Mouse (Mus musculus) heart, adult 9 months (tissue): ENCODE measurements at regions not wholly inside any gene's neighbourhood (a gene's known extent, or its start where the extent isn't known, plus 50 kb on each side); places are given as distances from the start of the nearest gene placed in this dataset.

Source experiments
- DNase-seq, 2 experiments: peaks; one replicate each; pipeline ENCODE4 v3.0.0; 2022; ENCODE audit warnings: low spot score in 2 of 2

DNA sequence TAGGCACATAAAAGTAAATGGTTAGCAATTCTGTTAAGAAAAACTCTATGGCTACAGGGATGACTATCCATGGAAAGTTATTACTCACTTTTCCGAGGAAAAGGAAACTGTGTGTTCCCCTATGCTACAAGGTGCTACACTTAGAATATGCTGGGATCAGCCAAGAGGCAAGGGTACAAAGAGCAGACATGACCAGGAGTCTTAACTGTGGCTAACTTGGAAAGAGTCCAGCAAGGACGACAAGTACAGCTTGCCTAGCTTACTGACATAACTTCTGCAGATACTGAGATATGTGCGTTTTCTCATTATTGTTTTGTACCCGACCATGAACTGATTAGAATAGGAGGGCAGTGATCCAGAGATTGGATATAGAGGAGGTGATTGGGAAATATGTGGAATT is 296.4 kb downstream of the Gm16223 start:
- DNase-seq, result no peak

DNA sequence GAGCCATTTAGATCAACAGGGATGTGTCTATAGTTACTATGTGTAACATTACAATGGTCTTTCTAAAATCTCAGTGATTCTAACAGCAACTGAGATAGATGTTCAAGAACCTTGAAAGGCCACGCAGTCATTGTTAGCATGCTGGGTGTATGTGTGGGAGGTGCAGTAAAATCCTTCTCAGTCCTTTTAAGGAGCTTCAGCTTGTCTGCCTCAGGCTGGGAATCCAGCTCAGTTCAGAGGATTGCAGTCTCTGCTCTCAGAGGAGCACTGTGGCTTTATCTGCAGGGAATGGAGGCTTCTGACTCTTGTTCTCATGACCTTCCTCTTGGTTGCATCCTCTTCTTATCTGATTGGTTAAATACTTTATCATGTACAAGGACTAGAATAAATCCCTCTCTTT is 320.2 kb downstream of the Gm16223 start:
- no peak for DNase-seq

GRCm38 (mm10) chr5:42396695-42397094 is 328.9 kb downstream of the Gm16223 start:
- DNase-seq, result no peak

- no peak for DNase-seq
These were observed 342.2 kb downstream of the Gm16223 start for GRCm38 (mm10) chr5:42409981-42410380.

DNA sequence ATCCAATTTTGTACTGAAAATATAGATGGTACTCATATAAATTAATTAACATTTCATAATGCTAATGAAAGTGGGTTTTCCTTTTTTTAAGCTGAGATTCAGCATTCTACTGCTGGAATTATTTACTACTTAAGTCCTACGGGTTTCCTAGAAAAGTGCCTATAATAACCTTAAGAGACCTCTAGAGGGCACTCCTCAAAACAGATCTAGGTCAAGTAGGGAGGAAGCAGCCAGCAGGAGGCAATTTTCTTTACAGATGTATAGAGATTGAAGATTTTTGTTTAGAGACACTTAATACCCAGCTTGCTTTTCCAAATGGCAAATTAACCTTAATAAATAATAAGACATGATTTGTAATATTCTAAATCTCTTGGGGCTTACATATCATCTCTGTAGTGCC is 344.5 kb downstream of the Gm16223 start:
- no peak for DNase-seq

GRCm38 (mm10) chr5:42425902-42426301 is 358.1 kb downstream of the Gm16223 start:
- DNase-seq, result no peak

DNA sequence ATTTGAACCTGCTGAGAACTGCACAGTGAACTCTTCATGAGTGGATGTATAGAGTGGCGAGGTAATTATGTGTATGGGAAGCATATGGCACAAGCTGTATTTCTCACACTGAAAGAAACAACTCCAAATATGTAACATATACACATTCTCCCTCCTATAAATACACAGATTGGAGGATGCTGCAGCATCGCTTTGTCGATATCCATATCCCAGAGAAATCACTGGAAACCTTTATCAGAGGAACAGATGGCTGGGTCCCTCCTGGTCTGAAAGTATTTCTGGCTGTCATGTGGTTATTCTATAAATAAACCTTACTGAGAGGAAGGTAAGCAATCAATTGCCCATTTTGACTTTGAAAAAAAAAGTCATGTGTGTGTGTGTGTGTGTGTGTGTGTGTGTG is 365.4 kb downstream of the Gm16223 start:
- no peak for DNase-seq

DNA sequence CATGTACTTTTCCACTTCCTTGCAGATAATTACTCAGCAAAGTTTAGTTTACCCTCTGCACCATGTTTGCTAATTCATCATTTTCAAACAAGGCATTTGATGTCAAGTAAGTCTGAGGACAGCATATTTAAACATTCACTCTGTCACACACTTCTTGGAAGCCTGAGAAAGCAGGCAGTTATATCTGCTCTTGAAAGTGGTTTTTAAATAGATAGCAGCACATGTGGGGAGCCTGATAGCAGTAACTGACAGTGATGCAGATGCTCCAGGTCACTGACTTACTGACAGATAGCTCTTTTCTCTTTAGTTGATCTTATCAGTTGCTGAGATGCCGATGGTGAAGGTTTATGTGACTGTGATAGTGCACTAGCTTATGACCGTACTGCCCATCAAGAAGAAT is 380.9 kb downstream of the Gm16223 start:
- DNase-seq, result no peak

- no peak for DNase-seq
These were observed 381.8 kb downstream of the Gm16223 start for GRCm38 (mm10) chr5:42449581-42449980.

- no peak for DNase-seq
These were observed 385.9 kb downstream of the Gm16223 start for GRCm38 (mm10) chr5:42453707-42454106.

- DNase-seq, result no peak
These were observed 393.4 kb downstream of the Gm16223 start for GRCm38 (mm10) chr5:42461195-42461594.

GRCm38 (mm10) chr5:42464814-42465213 is 397.1 kb downstream of the Gm16223 start:
- DNase-seq, result no peak

DNA sequence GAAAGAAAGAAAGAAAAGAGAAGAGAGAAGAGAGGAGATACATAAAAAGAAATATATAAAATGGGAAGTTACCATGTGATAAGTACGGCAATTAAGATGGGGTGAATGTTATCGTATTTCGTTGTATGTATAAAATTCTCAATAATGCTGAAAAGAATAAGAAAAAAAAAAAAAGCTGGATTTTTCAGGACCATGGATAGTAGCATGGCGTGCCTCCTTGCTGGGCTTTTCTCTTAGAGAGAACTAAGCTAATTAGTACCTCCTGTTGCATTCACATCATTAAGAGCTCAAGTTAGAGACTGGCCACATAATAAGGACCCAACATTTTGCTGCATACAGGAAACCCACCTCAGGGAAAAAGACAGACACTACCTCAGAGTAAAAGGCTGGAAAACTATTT is 405.7 kb downstream of the Gm16223 start:
- DNase-seq, result no peak

- no peak for DNase-seq
These were observed 434.5 kb downstream of the Gm16223 start for GRCm38 (mm10) chr5:42502124-42502801.

GRCm38 (mm10) chr5:42502802-42503136 is 435.0 kb downstream of the Gm16223 start:
- DNase-seq, result no peak

GRCm38 (mm10) chr5:42509200-42509599 is 441.4 kb downstream of the Gm16223 start:
- no peak for DNase-seq

- no peak for DNase-seq
These were observed 455.7 kb downstream of the Gm16223 start for GRCm38 (mm10) chr5:42523116-42524113.

- DNase-seq, result no peak
These were observed 457.7 kb downstream of the Gm16223 start for GRCm38 (mm10) chr5:42525431-42525830.

- no peak for DNase-seq
These were observed 492.8 kb downstream of the Gm16223 start for GRCm38 (mm10) chr5:42560537-42560936.

DNA sequence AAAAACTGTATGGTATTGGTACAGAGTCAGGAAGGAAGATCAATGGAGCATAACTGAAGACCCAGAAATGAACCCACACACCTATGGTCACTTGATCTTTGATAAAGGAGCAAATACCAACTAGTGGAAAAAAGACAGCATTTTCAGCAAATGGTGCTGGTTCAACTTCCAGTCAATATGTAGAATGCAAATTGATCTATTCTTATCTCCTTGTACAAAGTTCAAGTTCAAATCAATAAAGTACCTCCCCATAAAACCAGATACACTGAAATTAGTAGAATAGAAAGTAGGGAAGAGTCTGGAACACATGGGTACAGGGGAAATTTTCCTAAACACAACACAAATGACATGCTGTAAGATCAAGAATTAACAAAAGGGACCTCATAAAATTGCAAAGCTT is 495.6 kb downstream of the Gm16223 start:
- no peak for DNase-seq

DNA sequence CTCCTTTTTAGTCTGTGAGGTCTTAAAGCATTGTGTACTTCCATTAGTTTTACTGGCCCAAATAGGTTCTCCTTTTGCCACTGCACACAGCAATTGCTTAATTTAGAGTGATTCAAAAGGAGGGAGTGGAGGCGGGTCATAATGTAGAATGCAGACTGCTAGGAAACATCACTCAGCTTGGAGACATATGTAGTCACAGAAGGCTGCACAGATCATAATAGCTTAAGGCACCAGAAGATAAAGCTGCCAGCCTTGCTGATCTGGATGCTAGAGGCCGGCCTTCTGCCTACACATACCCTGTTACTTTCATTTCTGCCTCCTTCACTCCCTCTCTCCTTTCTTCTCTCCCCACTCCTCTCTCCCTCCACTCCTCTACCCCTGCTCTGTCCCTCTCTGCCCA is 508.2 kb downstream of the Gm16223 start:
- DNase-seq, result no peak

GRCm38 (mm10) chr5:42578208-42578844 is 510.6 kb downstream of the Gm16223 start:
- no peak for DNase-seq

DNA sequence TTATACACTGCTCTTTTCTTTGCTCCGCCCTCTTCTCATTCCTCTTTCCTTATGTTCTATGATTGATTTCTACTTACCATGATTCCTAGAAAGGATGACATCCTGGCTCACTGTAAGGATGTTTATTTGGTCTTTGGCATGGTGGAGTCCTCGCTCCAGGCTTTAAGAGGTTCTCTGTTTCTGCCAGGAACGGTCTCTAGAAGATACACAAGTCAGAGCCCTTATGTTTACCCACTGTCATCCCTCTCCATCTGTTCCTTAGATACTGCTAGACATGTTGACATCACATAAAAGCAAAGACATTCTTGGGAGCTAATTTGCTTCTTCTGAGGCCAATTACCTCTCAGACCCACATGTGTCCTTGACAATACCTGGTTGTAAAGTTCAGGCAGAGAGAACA is 552.9 kb downstream of the Gm16223 start:
- DNase-seq, result no peak
